ENCODE assay signal across 16 mouse cellular contexts in genomic region chr6:76984773-76985172, GRCm38 (mm10).
DNase-seq lines count a peak whose midpoint lies in the region; ATAC-seq and TF ChIP-seq lines count a peak whose summit lies in the region.
"Had no signal": no experiment of that assay in that cellular context is flagged by ENCODE, and none has a peak within 500 bp of the region (broad histone marks: within the 10 kb centered on the region; RNA-seq: fewer than 3 reads in every experiment).

No protein-coding gene starts in this region.

- H3K27me3 ChIP-seq in forebrain, embryonic 12.5 days = no peaks in the 10 kb centered on the region
- no peaks in the 10 kb centered on the region for H3K27me3 ChIP-seq in forebrain, embryonic 11.5 days (ENCODE audit: control insufficient read depth, insufficient read depth, low read length)
- H3K27me3 ChIP-seq: embryonic facial prominence, embryonic 15.5 days; heart, embryonic 12.5 days; megakaryocyte, embryonic 14.5 days had no signal

- no peak for TF ChIP-seq CTCF in brain, embryonic 14.5 days (IDR thresholded peaks at IDR 0.05; ENCODE audit: borderline replicate concordance, extremely low read depth, insufficient read depth, insufficient read length)

- no peak overlapping the region for H3K9ac ChIP-seq in forebrain, embryonic 12.5 days
- H3K9ac ChIP-seq in forebrain, embryonic 11.5 days (ENCODE audit: low read length) = no peak overlapping the region
- H3K9ac ChIP-seq: embryonic facial prominence, embryonic 15.5 days; heart, embryonic 12.5 days had no signal

- no peak for TF ChIP-seq POLR2A in brain, embryonic 14.5 days (IDR thresholded peaks at IDR 0.05; ENCODE audit: borderline replicate concordance, extremely low read depth, insufficient read depth, insufficient read length, poor library complexity, severe bottlenecking)

- 74% methylated on average over 4 of the region's 4 CpGs for WGBS in forebrain, embryonic 12.5 days
- WGBS in forebrain, embryonic 11.5 days = 75% methylated on average over 4 of the region's 4 CpGs

- no peak overlapping the region for H3K4me2 ChIP-seq in forebrain, embryonic 12.5 days
- H3K4me2 ChIP-seq in forebrain, embryonic 11.5 days (ENCODE audit: low read depth, low read length, severe bottlenecking) = no peak overlapping the region
- H3K4me2 ChIP-seq: embryonic facial prominence, embryonic 15.5 days; heart, embryonic 12.5 days; liver, embryonic 11.5 days had no signal

- DNase-seq in forebrain, embryonic 11.5 days (ENCODE audit: low spot score) = no peak
- peak; percentile 87 for DNase-seq in brain, embryonic 14.5 days (ENCODE audit: low read depth)
- peak; percentile 79 to 93 for DNase-seq in layer of hippocampus, adult 18-20 months (ENCODE audit: low spot score in 2 of 2)
- peak; percentile 13 to 20 for DNase-seq in left cerebral cortex, postnatal 36 days (ENCODE audit: low spot score in 2 of 2)
- no peak for DNase-seq in heart, postnatal 14 days
- no peak for DNase-seq in retina, embryonic 14.5 days (ENCODE audit: low spot score)
- DNase-seq: B cell, adult 2 months; cerebellum, adult 9-10 months; gastrocnemius, adult 2 months had no signal

- H3K4me3 ChIP-seq in forebrain, embryonic 12.5 days (replicated peaks) = no peak overlapping the region
- H3K4me3 ChIP-seq in forebrain, embryonic 11.5 days (ENCODE audit: low read depth, low read length) = no peak overlapping the region
- H3K4me3 ChIP-seq: embryonic facial prominence, embryonic 15.5 days; gastrocnemius, adult 2 months; heart, embryonic 12.5 days; megakaryocyte, embryonic 14.5 days had no signal

- peaks cover 2% of the 10 kb centered on the region; the same call in 1 of the 2 replicates for H3K4me1 ChIP-seq in forebrain, embryonic 12.5 days
- no peaks in the 10 kb centered on the region for H3K4me1 ChIP-seq in forebrain, embryonic 11.5 days (replicated peaks; ENCODE audit: control insufficient read depth, insufficient read depth, low read length)
- H3K4me1 ChIP-seq: embryonic facial prominence, embryonic 15.5 days; heart, embryonic 12.5 days; megakaryocyte, embryonic 14.5 days had no signal

- H3K27ac ChIP-seq in forebrain, embryonic 12.5 days = no peak overlapping the region
- H3K27ac ChIP-seq in forebrain, embryonic 11.5 days (ENCODE audit: low read depth, low read length) = no peak overlapping the region
- H3K27ac ChIP-seq: embryonic facial prominence, embryonic 15.5 days; gastrocnemius, adult 2 months had no signal

- no peaks in the 10 kb centered on the region for H3K36me3 ChIP-seq in forebrain, embryonic 12.5 days (replicated peaks)
- H3K36me3 ChIP-seq in forebrain, embryonic 11.5 days (ENCODE audit: control insufficient read depth, insufficient read depth, low read length) = no peaks in the 10 kb centered on the region
- H3K36me3 ChIP-seq: embryonic facial prominence, embryonic 15.5 days; heart, embryonic 12.5 days had no signal

- ATAC-seq in forebrain, embryonic 12.5 days (ENCODE audit: low FRiP score) = peak; percentile 49; the same call in 1 of the 2 replicates
- no peak for ATAC-seq in forebrain, embryonic 11.5 days (replicated peaks; ENCODE audit: low FRiP score)
- no peak for ATAC-seq in granulocyte monocyte progenitor cell, adult 5-6 weeks (replicated peaks; ENCODE audit: poor library complexity, severe bottlenecking)
- ATAC-seq: intestine, postnatal 0 days had no signal

- intact Hi-C loops in left cerebral cortex, postnatal 36 days (cut with DNase I) = no loop called here
- intact Hi-C loops in heart, postnatal 14 days (cut with DNase I) = no loop called here

- H3K9me3 ChIP-seq in forebrain, embryonic 12.5 days = no peaks in the 10 kb centered on the region
- no peaks in the 10 kb centered on the region for H3K9me3 ChIP-seq in forebrain, embryonic 11.5 days (ENCODE audit: control insufficient read depth, low read length)
- H3K9me3 ChIP-seq: embryonic facial prominence, embryonic 15.5 days; heart, embryonic 12.5 days; megakaryocyte, embryonic 14.5 days had no signal

Comparison
In these comparisons a context has a peak if more than half of its experiments do, and no peak if none do; other contexts are left out.
1. DNase-seq: peak in brain, embryonic 14.5 days (single experiment), layer of hippocampus, adult 18-20 months (2 of 2) and left cerebral cortex, postnatal 36 days (2 of 2); none in forebrain, embryonic 11.5 days (single experiment), heart, postnatal 14 days (0 of 2) and retina, embryonic 14.5 days (single experiment).